Mouse (Mus musculus): ENCODE results near the gene Rph3a. TPM values are rescaled to one million over a fixed set of nuclear protein-coding genes. Genes with fewer than 3 reads are reported as not detected.
"Not testable (repeated sequence)": the region's sequence is repeated elsewhere in the genome, so short reads cannot be mapped to it uniquely, and the experiment has no call there.

The Rph3a gene
- polyA plus RNA-seq, 1 experiment from 2014 or later: 30.2 TPM

DNA sequence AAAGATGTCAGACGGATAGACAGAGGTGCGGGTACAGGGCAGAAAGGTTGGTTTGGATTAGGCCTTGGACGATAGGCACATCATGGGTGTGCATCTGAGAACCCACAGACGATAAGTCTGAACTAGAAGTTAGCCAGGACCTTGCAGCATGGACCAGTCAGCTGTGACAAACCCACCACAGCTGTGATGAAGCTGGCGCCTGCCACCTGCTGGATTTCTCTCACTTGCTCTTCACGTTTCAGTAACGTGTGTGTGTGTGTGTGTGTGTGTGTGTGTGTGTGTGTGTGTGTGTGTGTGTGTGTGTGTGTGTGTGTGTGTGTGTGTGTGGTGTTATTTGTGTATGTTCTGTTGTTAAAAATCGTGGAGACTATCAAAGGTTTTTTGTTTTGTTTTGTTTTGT is 95.7 kb downstream of the Rph3a start, which contains the start of gene Oas1d:
Oas1d (plus strand) TSS at position 333 of the 400 bp plus-strand sequence.
- not testable (repeated sequence) for H3K9me3 ChIP-seq (replicated peaks; ENCODE audit: control insufficient read depth, low read length, poor library complexity, severe bottlenecking); H3K27ac ChIP-seq (ENCODE audit: low read length); H3K36me3 ChIP-seq (ENCODE audit: control insufficient read depth, insufficient read depth, low read length); H3K4me2 ChIP-seq (ENCODE audit: low read length); H3K9ac ChIP-seq (ENCODE audit: low read depth, low read length); ATAC-seq; H3K4me3 ChIP-seq (ENCODE audit: low read depth, low read length); H3K27me3 ChIP-seq (ENCODE audit: control insufficient read depth, insufficient read depth, low read depth, low read length); H3K4me1 ChIP-seq (ENCODE audit: control insufficient read depth, insufficient read depth, low read length)
- WGBS: 44% methylated on average over 8 of the region's 8 CpGs

DNA sequence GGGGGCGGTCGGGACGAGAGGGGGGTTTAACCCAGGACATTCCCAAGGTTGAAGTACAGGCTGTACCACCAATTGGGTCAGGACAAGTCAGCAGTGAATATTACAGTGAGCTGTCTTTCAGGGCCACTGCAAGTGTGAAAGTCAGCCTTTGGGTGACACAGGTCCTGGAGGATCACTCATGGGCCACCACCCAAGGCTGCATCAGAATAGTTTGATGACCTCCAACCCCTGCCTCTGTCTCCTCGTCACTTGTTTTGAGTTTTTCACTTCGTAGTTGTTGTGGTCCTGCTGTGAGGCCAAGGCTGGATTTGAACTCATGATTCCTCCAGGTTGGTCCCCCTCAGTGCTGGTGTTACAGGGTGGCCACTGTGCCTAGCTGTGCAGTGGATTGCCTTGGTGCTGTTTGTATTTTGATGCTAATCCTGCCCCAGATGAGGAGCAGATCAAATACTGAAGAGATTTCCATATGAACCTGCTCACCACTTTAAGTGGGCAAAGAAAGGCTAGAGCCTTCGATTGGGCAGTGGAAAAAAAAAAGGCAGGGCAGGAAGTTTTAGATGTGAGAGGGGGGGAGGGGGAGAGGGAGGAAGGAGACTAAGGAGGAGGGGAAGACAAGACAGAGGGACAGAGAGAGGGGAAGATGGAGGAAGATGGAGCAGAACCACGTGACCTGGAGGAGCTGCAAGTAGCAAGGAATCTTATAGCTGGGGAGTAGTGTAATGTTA is 101.5 kb downstream of the Rph3a start:
- Histone ChIP-seq H3K4me1 (ENCODE audit: control insufficient read depth, insufficient read depth, low read length) (no peaks in the 10 kb centered on the region), H3K9ac (ENCODE audit: low read depth, low read length) (no peak overlapping the region), H3K9me3 (replicated peaks; ENCODE audit: control insufficient read depth, low read length, poor library complexity, severe bottlenecking) (no peaks in the 10 kb centered on the region), H3K4me2 (ENCODE audit: low read length) (no peak overlapping the region), H3K27ac (ENCODE audit: low read length) (no peak overlapping the region), H3K36me3 (ENCODE audit: control insufficient read depth, insufficient read depth, low read length) (no peaks in the 10 kb centered on the region), H3K27me3 (ENCODE audit: control insufficient read depth, insufficient read depth, low read depth, low read length) (no peaks in the 10 kb centered on the region), H3K4me3 (ENCODE audit: low read depth, low read length) (no peak overlapping the region)
- 54% methylated on average over 7 of the region's 7 CpGs for WGBS
- no peak for ATAC-seq

- not testable (repeated sequence) for H3K4me1 ChIP-seq (ENCODE audit: control insufficient read depth, insufficient read depth, low read length); H3K9me3 ChIP-seq (replicated peaks; ENCODE audit: control insufficient read depth, low read length, poor library complexity, severe bottlenecking); H3K9ac ChIP-seq (ENCODE audit: low read depth, low read length); ATAC-seq; H3K36me3 ChIP-seq (ENCODE audit: control insufficient read depth, insufficient read depth, low read length); H3K4me2 ChIP-seq (ENCODE audit: low read length); H3K4me3 ChIP-seq (ENCODE audit: low read depth, low read length); H3K27ac ChIP-seq (ENCODE audit: low read length); H3K27me3 ChIP-seq (ENCODE audit: control insufficient read depth, insufficient read depth, low read depth, low read length)
- WGBS: 37% methylated on average over 8 of the region's 12 CpGs
Observed at GRCm38 (mm10) chr5:120906791-120907733, 102.8 kb downstream of the Rph3a start, which contains the start of gene Oas1a. TSS of gene Oas1a (minus strand) at chr5:120907521.

- Histone ChIP-seq H3K9me3 (replicated peaks; ENCODE audit: control insufficient read depth, low read length, poor library complexity, severe bottlenecking) (peaks cover 3% of the 10 kb centered on the region; the same call in 1 of the 2 replicates), H3K4me1 (ENCODE audit: control insufficient read depth, insufficient read depth, low read length) (no peaks in the 10 kb centered on the region), H3K4me2 (ENCODE audit: low read length) (no peak overlapping the region), H3K36me3 (ENCODE audit: control insufficient read depth, insufficient read depth, low read length) (no peaks in the 10 kb centered on the region), H3K4me3 (ENCODE audit: low read depth, low read length) (no peak overlapping the region), H3K9ac (ENCODE audit: low read depth, low read length) (no peak overlapping the region), H3K27me3 (ENCODE audit: control insufficient read depth, insufficient read depth, low read depth, low read length) (no peaks in the 10 kb centered on the region), H3K27ac (ENCODE audit: low read length) (no peak overlapping the region)
- 95% methylated on average over 5 of the region's 5 CpGs for WGBS
- no peak for ATAC-seq
Observed at GRCm38 (mm10) chr5:120902056-120902455, 107.8 kb downstream of the Rph3a start.

GRCm38 (mm10) chr5:120900666-120901065 is 109.2 kb downstream of the Rph3a start:
- Histone ChIP-seq H3K4me3 (ENCODE audit: low read depth, low read length) (no peak overlapping the region), H3K9me3 (replicated peaks; ENCODE audit: control insufficient read depth, low read length, poor library complexity, severe bottlenecking) (peaks cover 3% of the 10 kb centered on the region; the same call in 1 of the 2 replicates), H3K4me1 (ENCODE audit: control insufficient read depth, insufficient read depth, low read length) (no peaks in the 10 kb centered on the region), H3K9ac (ENCODE audit: low read depth, low read length) (no peak overlapping the region), H3K27me3 (ENCODE audit: control insufficient read depth, insufficient read depth, low read depth, low read length) (no peaks in the 10 kb centered on the region), H3K27ac (ENCODE audit: low read length) (no peak overlapping the region), H3K36me3 (ENCODE audit: control insufficient read depth, insufficient read depth, low read length) (no peaks in the 10 kb centered on the region), H3K4me2 (ENCODE audit: low read length) (no peak overlapping the region)
- no peak for ATAC-seq
- 37% methylated on average over 1 of the region's 1 CpGs for WGBS

- Histone ChIP-seq H3K9me3 (replicated peaks; ENCODE audit: control insufficient read depth, low read length, poor library complexity, severe bottlenecking) (peaks cover 3% of the 10 kb centered on the region; the same call in 1 of the 2 replicates), H3K27ac (ENCODE audit: low read length) (no peak overlapping the region), H3K9ac (ENCODE audit: low read depth, low read length) (no peak overlapping the region), H3K36me3 (ENCODE audit: control insufficient read depth, insufficient read depth, low read length) (no peaks in the 10 kb centered on the region), H3K4me3 (ENCODE audit: low read depth, low read length) (no peak overlapping the region), H3K4me2 (ENCODE audit: low read length) (no peak overlapping the region), H3K27me3 (ENCODE audit: control insufficient read depth, insufficient read depth, low read depth, low read length) (no peaks in the 10 kb centered on the region), H3K4me1 (ENCODE audit: control insufficient read depth, insufficient read depth, low read length) (no peaks in the 10 kb centered on the region)
- ATAC-seq: no peak
Observed at GRCm38 (mm10) chr5:120898726-120899125, 111.2 kb downstream of the Rph3a start.

GRCm38 (mm10) chr5:120898307-120898706 is 111.6 kb downstream of the Rph3a start:
- no peaks in the 10 kb centered on the region for H3K4me1 ChIP-seq (ENCODE audit: control insufficient read depth, insufficient read depth, low read length)
- no peak overlapping the region for H3K27ac ChIP-seq (ENCODE audit: low read length)
- 86% methylated on average over 6 of the region's 6 CpGs for WGBS
- no peak for ATAC-seq
- H3K9me3 ChIP-seq (replicated peaks; ENCODE audit: control insufficient read depth, low read length, poor library complexity, severe bottlenecking): peaks cover 3% of the 10 kb centered on the region; the same call in 1 of the 2 replicates
- no peaks in the 10 kb centered on the region for H3K27me3 ChIP-seq (ENCODE audit: control insufficient read depth, insufficient read depth, low read depth, low read length)
- H3K9ac ChIP-seq (ENCODE audit: low read depth, low read length): no peak overlapping the region
- H3K4me2 ChIP-seq (ENCODE audit: low read length): no peak overlapping the region
- H3K4me3 ChIP-seq (ENCODE audit: low read depth, low read length): no peak overlapping the region
- no peaks in the 10 kb centered on the region for H3K36me3 ChIP-seq (ENCODE audit: control insufficient read depth, insufficient read depth, low read length)

DNA sequence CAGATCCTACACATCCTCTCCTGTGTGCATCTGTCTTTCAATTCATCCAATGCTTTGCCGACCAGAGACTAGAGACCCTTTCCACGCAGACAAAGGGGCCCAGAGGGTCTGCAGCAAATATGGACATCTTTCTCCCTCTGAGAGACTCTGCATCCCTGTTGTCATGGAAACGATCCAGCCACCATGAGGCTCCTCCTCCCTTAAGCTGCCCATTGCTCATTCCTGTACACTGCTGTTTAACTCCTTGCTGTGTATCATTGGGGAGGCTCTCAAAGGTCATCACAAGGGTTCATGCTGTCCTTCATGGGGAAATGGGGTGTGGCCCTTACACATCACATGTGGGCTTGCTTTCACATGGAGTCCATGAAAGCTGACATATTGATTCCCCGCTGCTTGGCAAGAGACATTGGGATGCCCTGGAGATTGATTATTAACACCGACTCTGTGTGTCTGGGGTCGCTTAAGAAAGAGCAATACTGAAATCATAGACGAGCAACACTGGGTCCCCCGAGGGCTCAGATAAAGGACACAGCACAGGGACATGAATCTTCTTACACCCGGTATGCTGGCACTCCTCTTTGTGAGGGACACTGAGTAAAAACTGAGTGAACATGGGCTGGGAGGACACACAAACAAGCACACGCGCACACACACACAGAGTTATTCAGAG is 114.5 kb downstream of the Rph3a start:
- no peak overlapping the region for H3K9ac ChIP-seq (ENCODE audit: low read depth, low read length)
- no peak overlapping the region for H3K27ac ChIP-seq (ENCODE audit: low read length)
- no peaks in the 10 kb centered on the region for H3K36me3 ChIP-seq (ENCODE audit: control insufficient read depth, insufficient read depth, low read length)
- H3K4me3 ChIP-seq (ENCODE audit: low read depth, low read length): no peak overlapping the region
- H3K4me2 ChIP-seq (ENCODE audit: low read length): no peak overlapping the region
- H3K4me1 ChIP-seq (ENCODE audit: control insufficient read depth, insufficient read depth, low read length): no peaks in the 10 kb centered on the region
- peaks cover 3% of the 10 kb centered on the region; the same call in 1 of the 2 replicates for H3K9me3 ChIP-seq (replicated peaks; ENCODE audit: control insufficient read depth, low read length, poor library complexity, severe bottlenecking)
- no peaks in the 10 kb centered on the region for H3K27me3 ChIP-seq (ENCODE audit: control insufficient read depth, insufficient read depth, low read depth, low read length)
- 78% methylated on average over 11 of the region's 11 CpGs for WGBS
- ATAC-seq: no peak
